Mouse (Mus musculus) mesoderm, embryonic 11.5 days (tissue): ENCODE results near the gene Plxdc2.
A peak's percentile ranks its signal among the peaks of the same experiment; 100 is the strongest.

Source experiments
- DNase-seq: peaks from one replicate; pipeline ENCODE4 v3.0.0-alpha.2; 2012; ENCODE audit warnings: low read depth, low spot score

The Plxdc2 gene

GRCm38 (mm10) chr2:16414340-16414976, 58.4 kb downstream of the Plxdc2 start:
- DNase-seq, result no peak

GRCm38 (mm10) chr2:16439030-16439429, 82.9 kb downstream of the Plxdc2 start:
- DNase-seq, result no peak

- DNase-seq, result no peak
Measured at GRCm38 (mm10) chr2:16442643-16443042, 86.5 kb downstream of the Plxdc2 start.

GRCm38 (mm10) chr2:16447936-16448335, 91.8 kb downstream of the Plxdc2 start:
- DNase-seq, result no peak

- DNase-seq, result peak; percentile 57
Measured at GRCm38 (mm10) chr2:16450838-16451665, 94.9 kb downstream of the Plxdc2 start.

DNA sequence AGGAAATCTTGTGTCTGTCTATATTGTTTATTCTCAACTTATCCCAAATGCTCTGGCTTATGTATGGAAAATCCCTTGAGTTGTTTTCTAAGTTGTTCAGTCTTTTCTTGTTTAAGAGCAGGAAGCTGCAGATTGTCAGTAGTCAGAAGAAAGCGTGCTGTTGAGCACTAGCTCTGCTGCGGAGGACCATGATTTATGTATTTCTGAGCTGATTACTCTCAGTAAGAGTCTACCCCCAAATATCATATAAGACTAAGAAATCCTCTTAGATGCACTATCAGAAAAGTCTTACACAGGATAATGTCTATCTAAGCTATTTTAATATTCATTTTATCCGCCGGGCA, 95.5 kb downstream of the Plxdc2 start:
- DNase-seq, result no peak

DNA sequence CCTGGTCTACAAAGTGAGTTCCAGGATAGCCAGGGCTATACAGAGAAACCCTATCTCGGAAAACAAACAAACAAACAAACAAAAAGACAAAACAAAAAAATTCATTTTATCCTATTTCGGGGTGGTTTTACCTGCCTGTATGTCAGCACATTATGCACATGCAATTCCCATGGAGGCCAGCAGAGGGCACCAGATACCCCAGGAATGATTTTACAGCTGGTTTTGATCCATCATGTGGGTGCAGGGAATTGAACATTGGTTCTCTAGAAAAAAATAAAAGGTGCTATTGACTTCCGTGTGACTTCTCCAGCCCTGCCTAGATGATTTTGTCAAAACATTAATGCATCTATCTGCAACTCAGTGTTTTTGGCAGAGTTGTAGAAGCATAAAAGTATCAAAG, 96.0 kb downstream of the Plxdc2 start:
- no peak for DNase-seq

- DNase-seq, result no peak
Measured at GRCm38 (mm10) chr2:16456264-16456780, 100.2 kb downstream of the Plxdc2 start.

DNA sequence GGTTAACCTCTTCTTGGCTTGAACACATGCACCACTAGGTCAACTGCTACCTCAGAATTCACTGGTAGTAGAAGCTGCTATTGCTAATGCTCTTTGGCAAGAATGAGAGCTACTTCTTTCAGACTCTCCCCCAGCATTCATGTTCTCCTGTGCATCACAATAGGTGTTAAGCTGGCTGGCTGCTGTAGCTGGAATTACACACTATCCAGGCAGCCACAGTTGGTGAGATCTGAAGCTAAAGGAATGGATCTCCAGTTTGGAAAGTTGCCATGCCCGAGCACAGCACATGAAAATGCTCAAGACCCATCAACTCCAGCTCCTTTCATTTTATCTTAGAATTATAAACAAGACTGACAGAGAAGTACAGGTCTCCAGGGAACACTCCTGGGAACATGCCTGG, 103.4 kb downstream of the Plxdc2 start:
- no peak for DNase-seq

GRCm38 (mm10) chr2:16470099-16470498, 114.0 kb downstream of the Plxdc2 start:
- DNase-seq, result no peak

DNA sequence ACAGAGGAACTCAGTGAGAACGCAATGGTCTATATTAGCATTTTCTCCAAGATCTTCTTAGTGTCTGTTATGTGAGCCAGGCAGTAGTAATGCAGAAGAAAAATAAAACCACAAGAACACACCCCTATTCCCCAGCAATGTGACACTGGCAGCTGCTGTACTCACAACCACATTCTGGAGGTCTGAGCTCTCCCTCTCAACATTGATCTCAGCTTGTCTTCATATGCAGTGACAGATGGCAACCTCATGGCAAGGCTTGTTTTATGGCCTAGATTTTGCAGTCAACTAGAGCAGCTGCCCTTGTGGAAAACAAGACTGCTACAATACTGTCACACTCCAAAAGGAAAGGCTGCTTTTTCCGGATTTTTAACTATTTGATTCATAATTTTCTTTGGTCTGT, 127.8 kb downstream of the Plxdc2 start:
- peak; percentile 50 for DNase-seq

DNA sequence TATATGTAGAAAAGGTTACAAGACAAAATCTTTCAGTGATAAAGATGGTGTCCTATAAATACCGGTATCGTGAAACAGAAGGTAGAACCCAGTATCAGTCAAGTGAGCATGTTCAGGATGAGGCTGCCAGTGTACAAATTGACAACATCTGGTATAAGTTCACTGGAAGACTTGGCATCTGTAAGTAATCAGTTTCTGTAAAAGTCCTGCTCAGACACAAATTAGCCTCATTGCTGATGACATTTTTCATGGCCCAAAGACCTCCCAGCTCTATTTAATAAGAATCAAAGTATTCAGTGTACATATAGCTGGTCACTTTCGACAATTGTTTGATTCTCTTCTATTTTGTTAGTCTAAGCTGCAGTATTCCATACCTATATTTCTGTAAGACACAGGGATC, 129.9 kb downstream of the Plxdc2 start:
- no peak for DNase-seq

GRCm38 (mm10) chr2:16491242-16491641, 135.1 kb downstream of the Plxdc2 start:
- DNase-seq, result no peak

- peak; percentile 28 for DNase-seq
Measured at GRCm38 (mm10) chr2:16502843-16503242, 146.7 kb downstream of the Plxdc2 start.

GRCm38 (mm10) chr2:16507540-16508230, 151.6 kb downstream of the Plxdc2 start:
- no peak for DNase-seq

- no peak for DNase-seq
Measured at GRCm38 (mm10) chr2:16518148-16518547, 162.0 kb downstream of the Plxdc2 start.

DNA sequence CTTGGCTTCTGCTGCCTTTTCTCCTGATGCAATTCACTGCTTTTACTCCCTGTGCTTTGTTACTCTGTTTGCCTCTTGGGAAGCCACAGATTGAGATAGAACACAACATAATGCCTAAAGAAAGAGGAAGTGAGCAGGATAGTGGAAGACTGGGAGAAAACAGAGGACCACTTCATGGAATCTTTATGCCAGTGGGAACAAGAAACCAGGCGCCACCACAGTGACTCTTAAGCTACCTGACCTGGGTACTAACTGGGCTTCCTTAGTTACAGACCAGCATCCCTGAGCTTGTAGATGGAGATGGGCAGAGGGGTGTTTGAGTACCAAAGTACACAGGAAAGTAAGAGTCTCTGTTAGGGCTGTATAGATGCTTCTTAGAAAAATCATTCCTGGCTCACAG, 167.3 kb downstream of the Plxdc2 start:
- no peak for DNase-seq

DNA sequence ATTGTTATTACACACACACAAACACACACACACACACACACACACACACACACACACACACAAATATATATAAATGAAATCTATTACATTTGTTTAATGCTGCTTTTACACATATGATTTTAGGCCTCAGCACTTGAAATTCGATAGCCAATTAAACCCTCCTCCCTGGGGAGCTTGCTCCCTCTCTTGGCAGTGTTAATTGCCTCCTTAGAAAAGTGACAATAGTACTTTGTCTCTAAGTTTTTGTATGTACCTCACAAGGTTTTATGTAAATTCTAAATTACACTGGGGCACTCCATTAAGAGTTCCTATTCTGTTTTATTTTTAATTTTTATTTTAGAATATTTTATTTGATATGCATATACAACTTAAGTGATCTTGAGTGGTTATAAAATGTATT, 176.1 kb downstream of the Plxdc2 start:
- no peak for DNase-seq

DNA sequence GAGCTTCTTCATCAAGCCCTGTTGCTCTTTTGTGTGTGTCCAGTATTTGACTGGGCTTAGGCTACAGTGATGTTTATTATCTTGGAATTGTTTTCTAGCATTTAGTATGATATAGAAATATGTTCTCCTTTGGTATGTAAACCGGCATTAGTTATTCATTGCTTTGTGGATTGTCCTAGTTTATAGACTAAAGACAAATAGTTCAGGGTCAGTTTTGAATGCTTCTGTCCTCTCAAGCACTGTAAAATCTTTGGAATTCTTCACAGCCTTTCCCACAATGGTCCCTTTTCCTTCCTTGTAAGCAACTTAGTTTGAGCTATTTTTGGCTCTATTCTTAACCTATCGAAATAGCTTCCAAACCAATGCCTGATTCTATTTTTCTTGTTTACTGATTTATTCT, 178.5 kb downstream of the Plxdc2 start:
- DNase-seq, result no peak

GRCm38 (mm10) chr2:16541226-16541625, 185.1 kb downstream of the Plxdc2 start:
- no peak for DNase-seq

DNA sequence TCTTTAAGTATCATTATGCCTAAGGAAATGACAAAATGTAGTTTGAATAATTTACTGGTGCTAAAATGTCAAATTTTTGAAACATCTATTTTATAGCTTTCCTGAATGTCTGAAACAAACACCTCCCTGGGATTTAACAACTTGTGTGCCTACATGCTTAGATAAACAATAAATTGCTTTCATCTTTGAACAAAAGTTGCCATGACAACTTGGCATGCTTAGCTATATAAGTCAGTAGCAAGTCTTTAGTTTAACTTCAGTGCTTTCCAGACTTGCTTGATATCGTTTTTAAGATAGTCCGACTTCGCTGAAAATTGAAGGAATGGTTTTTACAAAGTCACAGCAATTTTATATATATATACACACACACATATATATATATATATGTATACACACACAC, 189.1 kb downstream of the Plxdc2 start:
- peak; percentile 35 for DNase-seq

DNA sequence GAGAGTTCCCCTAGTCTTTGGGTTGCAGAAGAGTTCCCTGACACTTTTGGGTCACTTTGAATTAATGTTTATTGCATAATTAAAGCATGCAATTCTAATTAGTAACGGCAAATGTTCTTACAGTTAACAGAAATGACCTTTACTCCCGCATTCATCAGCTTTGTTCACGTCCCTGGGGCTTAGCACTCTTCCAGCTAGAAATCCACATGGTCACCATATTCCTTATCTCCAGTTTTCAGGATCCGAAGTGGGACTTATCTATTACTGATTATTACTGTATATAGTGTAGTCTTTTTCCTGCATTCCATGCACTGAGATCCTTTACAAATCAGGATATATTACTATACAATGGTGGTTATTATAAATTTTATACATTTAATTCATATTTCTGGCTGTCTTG, 203.2 kb downstream of the Plxdc2 start:
- peak; percentile 12 for DNase-seq

GRCm38 (mm10) chr2:16568263-16568662, 212.2 kb downstream of the Plxdc2 start:
- no peak for DNase-seq
